Mouse (Mus musculus): ENCODE results near the gene Cep290.

The Cep290 gene

GRCm38 (mm10) chr10:100598339-100598738, 111.0 kb downstream of the Cep290 start:
- DNase-seq = no peak

GRCm38 (mm10) chr10:100603511-100603910, 116.2 kb downstream of the Cep290 start:
- no peak for DNase-seq

GRCm38 (mm10) chr10:100604254-100604653, 116.9 kb downstream of the Cep290 start:
- no peak for DNase-seq

- DNase-seq = no peak
Observed at GRCm38 (mm10) chr10:100617233-100617903, 130.0 kb downstream of the Cep290 start.

GRCm38 (mm10) chr10:100619474-100619873, 132.1 kb downstream of the Cep290 start:
- DNase-seq = no peak

GRCm38 (mm10) chr10:100620040-100620439, 132.7 kb downstream of the Cep290 start:
- DNase-seq = no peak

GRCm38 (mm10) chr10:100622494-100622893, 135.1 kb downstream of the Cep290 start:
- DNase-seq = no peak

Measured in kidney, adult 9 months (tissue).